Mouse (Mus musculus): ENCODE measurements at regions not wholly inside any gene's neighbourhood (a gene's known extent, or its start where the extent isn't known, plus 50 kb on each side); places are given as distances from the start of the nearest gene placed in this dataset.

DNA sequence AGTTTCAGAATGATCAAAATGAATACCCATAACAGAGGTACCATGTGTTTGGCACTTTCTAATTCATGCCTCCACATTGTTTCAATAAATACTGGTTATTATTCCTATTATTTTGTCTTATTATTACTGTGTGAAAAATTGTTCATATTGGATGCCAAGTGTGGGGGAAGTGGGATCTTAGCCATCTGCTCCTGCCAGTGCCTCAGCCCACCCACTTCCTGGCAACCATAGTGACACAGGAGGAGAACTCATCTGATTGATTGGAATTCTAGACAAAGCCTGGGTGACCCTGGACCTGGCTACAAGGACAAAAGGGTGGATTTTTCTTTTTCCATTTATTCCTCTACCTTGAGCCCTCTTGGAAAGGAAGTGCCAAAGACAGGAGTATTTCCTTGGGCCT is 2886.8 kb upstream of the Lrrc6 start:
- peak in 1 of 2 experiments; percentile 2 for DNase-seq

- no peak for DNase-seq
These were observed 2864.7 kb upstream of the Lrrc6 start for GRCm38 (mm10) chr15:69365440-69365839.

DNA sequence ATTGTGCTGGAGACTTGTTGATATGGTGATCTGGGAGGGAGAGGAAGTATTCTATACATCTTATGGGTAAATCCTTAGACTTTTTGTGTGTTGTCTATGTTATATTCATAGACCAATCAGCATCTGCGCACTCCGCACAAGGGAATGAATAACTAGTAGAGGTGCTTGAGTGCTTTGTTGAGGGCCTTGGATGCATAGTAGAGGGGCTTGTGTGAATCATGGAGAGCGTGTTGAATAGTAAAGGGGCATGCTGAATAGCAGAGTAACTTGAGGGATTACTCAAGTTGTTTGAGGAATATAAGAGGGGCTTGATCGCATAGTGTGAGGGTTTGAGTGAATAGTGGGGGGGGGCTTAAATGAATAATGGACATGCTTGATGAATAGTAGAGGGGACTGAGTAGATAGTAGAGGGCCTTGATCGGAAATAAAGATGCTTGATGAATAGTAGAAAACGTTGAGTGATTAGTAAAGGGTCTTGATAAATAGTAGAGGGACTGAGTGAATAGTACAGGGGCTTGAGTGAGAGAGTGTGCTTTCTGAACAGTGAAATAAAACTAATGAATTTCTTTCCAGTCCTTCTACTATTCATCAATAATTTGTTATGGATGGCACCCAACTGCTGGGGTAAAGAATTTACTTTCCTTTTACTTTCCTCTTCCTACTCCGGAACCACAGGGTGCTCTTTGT is 2849.5 kb upstream of the Lrrc6 start:
- no peak for DNase-seq

DNA sequence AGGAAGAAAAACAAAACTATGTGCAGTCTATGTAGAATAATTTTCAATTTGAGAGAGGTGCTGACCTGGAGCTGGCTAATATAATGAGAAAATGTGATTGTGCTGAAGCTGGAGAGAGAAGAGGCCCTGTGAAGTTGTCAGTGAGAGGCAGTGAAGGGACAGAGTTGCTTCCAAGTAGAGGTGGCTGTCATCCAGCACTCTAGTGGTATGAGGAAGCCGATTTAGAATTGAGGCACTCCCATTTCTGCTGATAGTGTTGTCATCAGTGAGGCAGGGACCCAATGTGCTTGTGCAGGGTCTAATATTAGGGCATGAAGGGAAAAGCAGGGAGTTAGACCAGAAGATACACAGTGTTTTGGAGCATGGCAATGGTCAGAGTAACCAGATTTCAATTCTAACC is 2845.4 kb upstream of the Lrrc6 start:
- DNase-seq, result no peak

GRCm38 (mm10) chr15:69342759-69343158 is 2842.0 kb upstream of the Lrrc6 start:
- DNase-seq, result no peak

GRCm38 (mm10) chr15:69336491-69336890 is 2835.8 kb upstream of the Lrrc6 start:
- DNase-seq, result no peak

DNA sequence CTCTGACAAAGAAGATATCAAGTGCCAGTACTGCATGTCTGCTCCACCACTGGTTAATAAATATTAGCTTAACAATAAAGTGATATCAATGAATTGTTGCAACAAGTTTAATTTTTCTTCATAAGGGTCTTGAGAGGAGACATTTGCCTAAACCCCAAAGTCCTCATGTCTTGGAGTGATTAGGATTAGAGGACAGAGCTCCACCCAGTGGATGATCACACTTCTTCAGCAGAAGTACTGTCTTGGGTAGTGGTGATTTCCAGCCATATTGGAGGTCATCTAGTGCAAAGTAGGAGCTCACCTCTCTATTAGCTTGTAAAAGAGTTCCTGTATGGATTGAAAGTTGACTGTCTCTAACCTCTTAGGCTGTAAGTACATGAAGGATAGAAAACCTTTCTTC is 2825.8 kb upstream of the Lrrc6 start:
- no peak for DNase-seq

GRCm38 (mm10) chr15:69303100-69303499 is 2802.4 kb upstream of the Lrrc6 start:
- no peak for DNase-seq

GRCm38 (mm10) chr15:69291273-69291672 is 2790.6 kb upstream of the Lrrc6 start:
- no peak for DNase-seq

DNA sequence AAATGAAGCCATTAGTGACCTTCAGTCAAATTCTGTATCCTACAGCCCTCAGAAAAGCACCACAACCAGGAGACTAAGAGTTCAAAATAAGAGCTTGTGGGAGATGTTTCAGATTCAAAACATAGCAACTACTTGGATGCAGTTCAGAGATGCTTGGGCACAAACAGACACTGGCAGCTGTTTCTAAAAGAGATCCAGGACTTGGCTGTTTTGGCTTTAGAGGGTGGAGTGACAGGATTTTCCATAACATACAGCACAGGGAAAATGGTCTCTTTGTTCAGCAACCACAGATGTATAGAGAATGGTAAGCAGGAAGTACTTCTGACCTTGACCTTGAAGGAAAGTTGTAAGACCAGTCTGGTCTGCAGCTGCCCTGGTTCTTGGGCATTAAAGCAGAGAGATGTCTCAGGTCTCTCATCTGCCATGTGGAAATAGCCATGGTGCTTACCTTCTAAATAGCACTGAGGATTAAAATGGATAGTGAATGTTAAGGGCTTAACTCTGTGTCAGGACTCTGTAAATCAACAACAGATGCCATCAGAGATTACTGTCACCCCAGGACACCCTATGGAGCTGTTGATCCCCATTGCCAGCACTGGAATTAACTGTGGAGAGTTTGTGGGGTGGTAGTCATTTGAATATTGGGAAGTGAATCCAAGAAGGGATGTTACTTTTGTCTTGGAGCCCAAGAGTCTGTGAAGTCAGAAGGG is 2775.0 kb upstream of the Lrrc6 start:
- no peak for DNase-seq

GRCm38 (mm10) chr15:69274225-69274766 is 2773.6 kb upstream of the Lrrc6 start:
- peak; percentile 8 to 25 for DNase-seq

- DNase-seq, result no peak
These were observed 2772.8 kb upstream of the Lrrc6 start for GRCm38 (mm10) chr15:69273518-69273917.

DNA sequence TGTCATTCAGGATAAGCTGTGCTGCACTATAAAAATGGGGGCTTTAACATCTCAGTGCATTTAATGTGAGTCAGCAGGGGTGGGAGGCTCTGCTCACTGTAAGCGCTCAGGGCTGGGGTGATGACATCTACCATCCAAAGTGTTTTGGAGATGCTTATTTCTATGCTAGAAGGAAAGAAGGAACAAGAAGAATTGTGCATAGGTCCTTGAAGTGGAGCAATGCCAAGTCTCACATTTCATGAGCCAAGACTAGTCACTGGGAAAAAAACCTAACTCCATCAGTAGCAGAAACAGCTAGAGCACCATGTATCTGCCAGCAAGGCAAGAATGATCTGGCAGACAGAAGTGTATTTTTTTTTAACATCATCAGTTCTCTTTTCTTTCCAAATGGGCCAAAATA is 2761.2 kb upstream of the Lrrc6 start:
- DNase-seq, result no peak

DNA sequence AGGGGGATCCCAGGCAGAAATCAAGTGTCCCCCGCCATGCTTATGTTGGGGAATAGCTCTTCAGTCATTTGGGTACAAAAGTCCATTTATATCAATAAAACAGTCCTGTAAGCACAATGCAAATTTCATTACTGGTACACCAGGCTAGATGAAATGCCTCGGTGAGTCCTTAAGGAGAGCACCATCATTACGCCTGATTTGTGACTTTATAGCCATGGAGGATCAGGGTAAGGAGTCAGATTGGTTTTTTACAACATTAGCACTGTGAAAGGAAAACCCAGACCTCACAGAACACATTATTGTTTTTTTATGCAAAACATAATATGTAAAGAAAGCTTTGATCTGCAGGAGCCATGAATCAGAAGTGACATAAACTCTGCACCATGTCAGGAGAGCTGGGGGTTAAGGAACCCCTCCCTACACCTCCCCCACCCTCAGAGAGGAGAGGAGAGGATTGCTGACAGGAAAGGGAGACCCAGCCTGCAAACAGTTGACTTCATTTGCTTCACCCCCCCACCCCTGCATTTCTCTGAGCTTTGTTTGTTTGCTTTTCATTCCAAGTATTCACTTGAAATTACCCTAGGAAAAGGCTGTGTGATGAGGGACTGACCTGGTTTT is 2756.6 kb upstream of the Lrrc6 start:
- no peak for DNase-seq

DNA sequence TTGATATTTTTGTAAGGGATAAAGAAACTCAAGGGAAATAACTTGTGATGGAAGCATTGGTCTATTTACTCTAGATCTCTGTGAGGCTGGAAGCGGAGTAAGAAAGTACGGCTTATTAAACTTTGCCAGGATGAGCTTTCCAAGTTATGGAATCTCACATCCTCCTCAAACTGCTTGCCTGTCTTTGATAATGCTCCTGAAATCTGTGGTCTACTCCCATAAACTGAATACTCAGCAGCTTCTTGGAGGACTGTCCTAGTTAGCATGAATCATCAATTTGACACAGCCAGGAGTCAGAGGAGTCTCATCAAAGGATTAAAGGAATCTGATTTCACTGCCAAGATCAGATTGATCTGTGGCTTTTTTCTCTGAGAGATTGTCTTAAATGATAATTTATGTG is 2753.0 kb upstream of the Lrrc6 start:
- DNase-seq, result no peak

DNA sequence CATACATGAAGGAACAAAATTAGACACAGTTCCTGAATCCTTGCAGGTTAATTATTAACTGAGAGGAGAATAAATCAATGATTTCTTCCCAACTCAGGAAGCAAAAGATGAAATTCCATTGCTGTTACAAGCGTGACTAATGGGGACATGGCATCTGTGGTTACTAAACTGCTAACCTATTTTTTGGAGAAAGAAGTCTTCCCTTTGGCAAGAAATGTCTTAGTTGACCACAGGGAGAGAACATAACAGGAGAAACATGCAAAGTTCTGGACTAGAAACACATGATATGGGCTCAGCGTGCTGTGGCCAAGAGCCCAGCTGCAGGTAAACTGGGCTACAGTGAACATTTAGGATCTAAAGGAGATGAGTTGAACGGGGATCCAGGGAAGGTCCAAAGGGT is 2751.4 kb upstream of the Lrrc6 start:
- no peak for DNase-seq

GRCm38 (mm10) chr15:69246190-69246966 is 2745.7 kb upstream of the Lrrc6 start:
- DNase-seq, result no peak

GRCm38 (mm10) chr15:69235271-69235670 is 2734.6 kb upstream of the Lrrc6 start:
- no peak for DNase-seq

GRCm38 (mm10) chr15:69224619-69225587 is 2724.2 kb upstream of the Lrrc6 start:
- DNase-seq, result no peak

DNA sequence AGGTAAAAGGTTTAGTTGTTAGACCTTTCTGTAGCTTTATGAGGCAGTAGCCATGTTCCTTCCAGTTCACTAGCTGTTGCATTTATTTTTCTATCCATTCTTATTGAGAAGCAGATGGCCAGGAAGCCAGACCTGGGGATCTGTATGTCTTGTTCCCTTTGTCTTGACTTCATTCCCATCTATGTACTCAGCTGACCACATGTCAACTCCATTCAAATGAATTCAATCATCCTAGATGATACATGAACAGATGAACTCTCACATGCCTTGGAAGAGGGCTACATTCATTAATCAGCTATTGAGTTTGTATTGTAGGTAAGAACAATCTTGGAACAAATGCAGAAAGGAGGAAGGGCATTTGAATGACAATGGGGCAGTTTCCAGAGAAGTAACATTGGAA is 2722.7 kb upstream of the Lrrc6 start:
- no peak for DNase-seq

GRCm38 (mm10) chr15:69222391-69222790 is 2721.7 kb upstream of the Lrrc6 start:
- no peak for DNase-seq
